Mouse (Mus musculus): ENCODE measurements around the gene Fam129b.

GRCm38 (mm10) chr2:32908272-32908671, 32.4 kb downstream of the Fam129b start:
- TF ChIP-seq EP300 (IDR thresholded peaks at IDR 0.05; ENCODE audit: low read depth) (no peak), CTCF (IDR thresholded peaks at IDR 0.05; ENCODE audit: low read depth) (no peak)

All from liver, postnatal 0 days (tissue).